Mouse (Mus musculus): ENCODE results near the gene Spock1.

Spock1 gene

GRCm38 (mm10) chr13:57889050-57889449 lies 19.1 kb downstream of the Spock1 start:
- H3K4me1 ChIP-seq (replicated peaks; ENCODE audit: low read depth, low read length), result no peaks in the 10 kb centered on the region; the same call in 1 of the 2 replicates
- TF ChIP-seq CTCF (conservative IDR thresholded peaks at IDR 0.05; ENCODE audit: low read length), result no peak
- TF ChIP-seq POU5F1 (IDR thresholded peaks at IDR 0.05; ENCODE audit: borderline replicate concordance, low read length), result no peak
- TF ChIP-seq NANOG (IDR thresholded peaks at IDR 0.05; ENCODE audit: borderline replicate concordance, low read length), result no peak
- no peaks in the 10 kb centered on the region; the same call in 1 of the 2 replicates for H3K27me3 ChIP-seq (ENCODE audit: insufficient read depth, low read length)
- H3K9me3 ChIP-seq (ENCODE audit: low read length), result no peaks in the 10 kb centered on the region
- H3K36me3 ChIP-seq (ENCODE audit: insufficient read depth, low read length), result no peaks in the 10 kb centered on the region
- no peak overlapping the region for H3K4me3 ChIP-seq (replicated peaks; ENCODE audit: low read length)

GRCm38 (mm10) chr13:57879817-57880216 lies 28.3 kb downstream of the Spock1 start:
- Histone ChIP-seq H3K36me3 (ENCODE audit: insufficient read depth, low read length) (no peaks in the 10 kb centered on the region), H3K4me1 (replicated peaks; ENCODE audit: low read depth, low read length) (0 out of 2 replicates have a peak, but pooled peaks cover 7% of the 10 kb centered on the region), H3K9me3 (ENCODE audit: low read length) (peaks cover 4% of the 10 kb centered on the region; the same call in 1 of the 2 replicates), H3K4me3 (replicated peaks; ENCODE audit: low read length) (no peak overlapping the region), H3K27me3 (ENCODE audit: insufficient read depth, low read length) (no peaks in the 10 kb centered on the region)
- no peak for TF ChIP-seq NANOG (IDR thresholded peaks at IDR 0.05; ENCODE audit: borderline replicate concordance, low read length)
- TF ChIP-seq POU5F1 (IDR thresholded peaks at IDR 0.05; ENCODE audit: borderline replicate concordance, low read length), result no peak
- no peak for TF ChIP-seq CTCF (conservative IDR thresholded peaks at IDR 0.05; ENCODE audit: low read length)

GRCm38 (mm10) chr13:57878797-57879196 lies 29.3 kb downstream of the Spock1 start:
- Histone ChIP-seq H3K27me3 (ENCODE audit: insufficient read depth, low read length) (no peaks in the 10 kb centered on the region), H3K4me1 (replicated peaks; ENCODE audit: low read depth, low read length) (0 out of 2 replicates have a peak, but pooled peaks cover 7% of the 10 kb centered on the region), H3K36me3 (ENCODE audit: insufficient read depth, low read length) (no peaks in the 10 kb centered on the region), H3K4me3 (replicated peaks; ENCODE audit: low read length) (no peak overlapping the region), H3K9me3 (ENCODE audit: low read length) (peaks cover 4% of the 10 kb centered on the region; the same call in 1 of the 2 replicates)
- no peak for TF ChIP-seq NANOG (IDR thresholded peaks at IDR 0.05; ENCODE audit: borderline replicate concordance, low read length)
- no peak for TF ChIP-seq POU5F1 (IDR thresholded peaks at IDR 0.05; ENCODE audit: borderline replicate concordance, low read length)
- TF ChIP-seq CTCF (conservative IDR thresholded peaks at IDR 0.05; ENCODE audit: low read length), result no peak

GRCm38 (mm10) chr13:57877782-57878181 lies 30.4 kb downstream of the Spock1 start:
- no peak overlapping the region for H3K4me3 ChIP-seq (replicated peaks; ENCODE audit: low read length)
- 0 out of 2 replicates have a peak, but pooled peaks cover 7% of the 10 kb centered on the region for H3K4me1 ChIP-seq (replicated peaks; ENCODE audit: low read depth, low read length)
- H3K36me3 ChIP-seq (ENCODE audit: insufficient read depth, low read length), result no peaks in the 10 kb centered on the region
- H3K27me3 ChIP-seq (ENCODE audit: insufficient read depth, low read length), result no peaks in the 10 kb centered on the region
- no peak for TF ChIP-seq NANOG (IDR thresholded peaks at IDR 0.05; ENCODE audit: borderline replicate concordance, low read length)
- no peak for TF ChIP-seq POU5F1 (IDR thresholded peaks at IDR 0.05; ENCODE audit: borderline replicate concordance, low read length)
- TF ChIP-seq CTCF (conservative IDR thresholded peaks at IDR 0.05; ENCODE audit: low read length), result no peak
- H3K9me3 ChIP-seq (ENCODE audit: low read length), result peaks cover 4% of the 10 kb centered on the region; the same call in 1 of the 2 replicates

GRCm38 (mm10) chr13:57876966-57877365 lies 31.2 kb downstream of the Spock1 start:
- H3K4me3 ChIP-seq (replicated peaks; ENCODE audit: low read length), result no peak overlapping the region
- H3K27me3 ChIP-seq (ENCODE audit: insufficient read depth, low read length), result no peaks in the 10 kb centered on the region
- H3K4me1 ChIP-seq (replicated peaks; ENCODE audit: low read depth, low read length), result 0 out of 2 replicates have a peak, but pooled peaks cover 7% of the 10 kb centered on the region
- H3K9me3 ChIP-seq (ENCODE audit: low read length), result peaks cover 4% of the 10 kb centered on the region; the same call in 1 of the 2 replicates
- TF ChIP-seq CTCF (conservative IDR thresholded peaks at IDR 0.05; ENCODE audit: low read length) (no peak), POU5F1 (IDR thresholded peaks at IDR 0.05; ENCODE audit: borderline replicate concordance, low read length) (no peak), NANOG (IDR thresholded peaks at IDR 0.05; ENCODE audit: borderline replicate concordance, low read length) (no peak)
- no peaks in the 10 kb centered on the region for H3K36me3 ChIP-seq (ENCODE audit: insufficient read depth, low read length)

GRCm38 (mm10) chr13:57870058-57870457 lies 38.1 kb downstream of the Spock1 start:
- no peaks in the 10 kb centered on the region for H3K36me3 ChIP-seq (ENCODE audit: insufficient read depth, low read length)
- no peaks in the 10 kb centered on the region for H3K9me3 ChIP-seq (ENCODE audit: low read length)
- H3K27me3 ChIP-seq (ENCODE audit: insufficient read depth, low read length), result no peaks in the 10 kb centered on the region
- H3K4me1 ChIP-seq (replicated peaks; ENCODE audit: low read depth, low read length), result no peaks in the 10 kb centered on the region
- H3K4me3 ChIP-seq (replicated peaks; ENCODE audit: low read length), result no peak overlapping the region
- TF ChIP-seq POU5F1 (IDR thresholded peaks at IDR 0.05; ENCODE audit: borderline replicate concordance, low read length) (no peak), NANOG (IDR thresholded peaks at IDR 0.05; ENCODE audit: borderline replicate concordance, low read length) (no peak)

GRCm38 (mm10) chr13:57867586-57867985 lies 40.5 kb downstream of the Spock1 start:
- H3K27me3 ChIP-seq (ENCODE audit: insufficient read depth, low read length), result no peaks in the 10 kb centered on the region
- TF ChIP-seq CTCF (conservative IDR thresholded peaks at IDR 0.05; ENCODE audit: low read length), result no peak
- TF ChIP-seq POU5F1 (IDR thresholded peaks at IDR 0.05; ENCODE audit: borderline replicate concordance, low read length), result no peak
- TF ChIP-seq NANOG (IDR thresholded peaks at IDR 0.05; ENCODE audit: borderline replicate concordance, low read length), result no peak
- no peaks in the 10 kb centered on the region for H3K36me3 ChIP-seq (ENCODE audit: insufficient read depth, low read length)
- no peak overlapping the region for H3K4me3 ChIP-seq (replicated peaks; ENCODE audit: low read length)
- H3K9me3 ChIP-seq (ENCODE audit: low read length), result no peaks in the 10 kb centered on the region
- no peaks in the 10 kb centered on the region for H3K4me1 ChIP-seq (replicated peaks; ENCODE audit: low read depth, low read length)

GRCm38 (mm10) chr13:57865029-57865428 lies 43.1 kb downstream of the Spock1 start:
- H3K27me3 ChIP-seq (ENCODE audit: insufficient read depth, low read length), result no peaks in the 10 kb centered on the region
- H3K4me1 ChIP-seq (replicated peaks; ENCODE audit: low read depth, low read length), result no peaks in the 10 kb centered on the region
- no peak overlapping the region for H3K4me3 ChIP-seq (replicated peaks; ENCODE audit: low read length)
- no peaks in the 10 kb centered on the region for H3K9me3 ChIP-seq (ENCODE audit: low read length)
- TF ChIP-seq NANOG (IDR thresholded peaks at IDR 0.05; ENCODE audit: borderline replicate concordance, low read length), result no peak
- TF ChIP-seq CTCF (conservative IDR thresholded peaks at IDR 0.05; ENCODE audit: low read length), result no peak
- no peak for TF ChIP-seq POU5F1 (IDR thresholded peaks at IDR 0.05; ENCODE audit: borderline replicate concordance, low read length)
- H3K36me3 ChIP-seq (ENCODE audit: insufficient read depth, low read length), result no peaks in the 10 kb centered on the region

GRCm38 (mm10) chr13:57858491-57858890 lies 49.6 kb downstream of the Spock1 start:
- TF ChIP-seq POU5F1 (IDR thresholded peaks at IDR 0.05; ENCODE audit: borderline replicate concordance, low read length), result no peak
- TF ChIP-seq NANOG (IDR thresholded peaks at IDR 0.05; ENCODE audit: borderline replicate concordance, low read length), result no peak
- TF ChIP-seq CTCF (conservative IDR thresholded peaks at IDR 0.05; ENCODE audit: low read length), result no peak
- Histone ChIP-seq H3K4me1 (replicated peaks; ENCODE audit: low read depth, low read length) (peaks cover 8% of the 10 kb centered on the region), H3K36me3 (ENCODE audit: insufficient read depth, low read length) (no peaks in the 10 kb centered on the region), H3K4me3 (replicated peaks; ENCODE audit: low read length) (no peak overlapping the region), H3K9me3 (ENCODE audit: low read length) (no peaks in the 10 kb centered on the region), H3K27me3 (ENCODE audit: insufficient read depth, low read length) (peaks cover 8% of the 10 kb centered on the region)
